Mouse (Mus musculus) megakaryocyte progenitor cell, adult 5-6 weeks (primary cell): ENCODE measurements around the gene Mgat4a. TPM values are rescaled to one million over a fixed set of nuclear protein-coding genes. Genes with fewer than 3 reads are reported as not detected.

Source experiments
- ATAC-seq: replicated peaks from 2 replicates; pipeline ENCODE4 v1.8.0; 2016; ENCODE audit warnings: mild to moderate bottlenecking, moderate TSS enrichment, inconsistent platforms; ENCODE audit not compliant: poor library complexity
- total RNA-seq, 2 experiments: library from RNA; stranded (forward) in 1 of 2; stranded (reverse) in 1 of 2; fragments of 157-497, 149-512 nt in 1 of 2; fragments of 200-1000 nt in 1 of 2; gene quantifications; 2 replicates each; pipeline versions ENCODE4 v1.2.3 to v1.2.4; 2015 to 2017

Gene Mgat4a
- total RNA-seq, 2 experiments from 2014 or later: 10.9 to 29.5 TPM

GRCm38 (mm10) chr1:37469007-37469406 lies 71.8 kb downstream of the Mgat4a start:
- no peak for ATAC-seq

GRCm38 (mm10) chr1:37467806-37468205 lies 73.0 kb downstream of the Mgat4a start:
- ATAC-seq: no peak

- ATAC-seq: peak; percentile 26; the same call in 1 of the 2 replicates
Measured at GRCm38 (mm10) chr1:37466322-37466995, 74.4 kb downstream of the Mgat4a start.

- no peak for ATAC-seq
Measured at GRCm38 (mm10) chr1:37464878-37465452, 75.9 kb downstream of the Mgat4a start.

- no peak for ATAC-seq
Measured at GRCm38 (mm10) chr1:37457546-37457945, 83.3 kb downstream of the Mgat4a start.

- ATAC-seq: no peak
Measured at GRCm38 (mm10) chr1:37451270-37451669, 89.5 kb downstream of the Mgat4a start.

GRCm38 (mm10) chr1:37448361-37449095 lies 92.3 kb downstream of the Mgat4a start:
- ATAC-seq: 0 out of 2 replicates have a peak, but pooled peaks have one; percentile 37

- ATAC-seq: no peak
Measured at GRCm38 (mm10) chr1:37442848-37443835, 97.7 kb downstream of the Mgat4a start.

- ATAC-seq: peak; percentile 76
Measured at GRCm38 (mm10) chr1:37436419-37436818, 104.4 kb downstream of the Mgat4a start.

- ATAC-seq: no peak
Measured at GRCm38 (mm10) chr1:37430297-37430840, 110.4 kb downstream of the Mgat4a start.

GRCm38 (mm10) chr1:37429366-37430296 lies 111.2 kb downstream of the Mgat4a start, which contains the start of the genes Coa5 and Unc50:
Coa5 (minus strand) TSS chr1:37430103.
Unc50 (plus strand) TSS chr1:37430139.
- ATAC-seq: peak; percentile 95

- no peak for ATAC-seq
Measured at GRCm38 (mm10) chr1:37428911-37429310, 111.9 kb downstream of the Mgat4a start.

GRCm38 (mm10) chr1:37427144-37427875 lies 113.5 kb downstream of the Mgat4a start:
- no peak for ATAC-seq

- ATAC-seq: peak; percentile 100
Measured at GRCm38 (mm10) chr1:37419420-37419819, 121.4 kb downstream of the Mgat4a start.

GRCm38 (mm10) chr1:37415394-37415793 lies 125.4 kb downstream of the Mgat4a start:
- no peak for ATAC-seq

- ATAC-seq: peak; percentile 83
Measured at GRCm38 (mm10) chr1:37409647-37410046, 131.2 kb downstream of the Mgat4a start.

GRCm38 (mm10) chr1:37408678-37409077 lies 132.1 kb downstream of the Mgat4a start:
- no peak for ATAC-seq

GRCm38 (mm10) chr1:37408059-37408458 lies 132.8 kb downstream of the Mgat4a start:
- peak; percentile 37; the same call in 1 of the 2 replicates for ATAC-seq
